Mouse (Mus musculus) bone marrow, adult 2 months (tissue): ENCODE measurements around the gene A130010J15Rik.

Experiments used
- CTCF ChIP-seq: fragments of 200-500 bp; IDR thresholded peaks from 2 replicates; pipeline ENCODE4 v1.5.1; 2011; ENCODE audit warnings: low read length, control low read depth; ENCODE audit not compliant: control insufficient read depth, insufficient read depth
- POLR2A ChIP-seq: fragments of 200-500 bp; IDR thresholded peaks from 2 replicates; pipeline ENCODE4 v1.6.1; 2011; ENCODE audit warnings: low read depth, mild to moderate bottlenecking, control low read depth, low read length, borderline replicate concordance; ENCODE audit not compliant: control insufficient read depth

DNA sequence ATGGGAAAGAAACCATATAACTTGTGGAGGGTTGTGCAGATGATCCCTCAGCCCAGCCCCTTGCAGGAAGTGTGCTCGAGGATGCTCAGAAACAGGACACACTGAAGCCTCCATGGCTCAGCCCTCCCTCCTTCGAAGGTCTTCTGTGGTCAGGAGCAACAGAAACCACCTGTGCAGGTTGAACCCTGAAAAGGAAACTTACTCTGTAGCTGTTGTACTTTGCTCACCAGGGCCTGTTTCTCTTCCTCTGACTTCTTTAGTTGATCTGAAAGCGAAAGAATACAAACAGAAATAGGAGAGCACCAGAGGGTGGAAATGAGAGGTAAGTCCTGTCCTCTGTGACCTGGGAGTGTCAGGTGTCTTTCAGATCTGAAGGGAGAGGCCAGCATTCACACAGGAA, 13.3 kb downstream of the A130010J15Rik start:
- TF ChIP-seq POLR2A (no peak), CTCF (no peak)
